Mouse (Mus musculus): ENCODE measurements around the gene Sertad1.

Sertad1 gene

GRCm38 (mm10) chr7:27486770-27487697 lies at the start of gene Sertad1:
Gene Sertad1 (plus strand): TSS chr7:27486910.
- peak; percentile 100 for DNase-seq

- peak; percentile 53 for DNase-seq
Measured at GRCm38 (mm10) chr7:27437544-27437943, 49.2 kb upstream of the Sertad1 start.

- no peak for DNase-seq
Measured at GRCm38 (mm10) chr7:27440014-27440413, 46.7 kb upstream of the Sertad1 start.

GRCm38 (mm10) chr7:27446051-27446450 lies 40.7 kb upstream of the Sertad1 start:
- no peak for DNase-seq

- DNase-seq: no peak
Measured at GRCm38 (mm10) chr7:27446521-27447418, 39.9 kb upstream of the Sertad1 start.

- peak; percentile 96 for DNase-seq
Measured at GRCm38 (mm10) chr7:27447419-27448286, 39.1 kb upstream of the Sertad1 start, which contains the start of the genes Sptbn4 and Blvrb. Gene Sptbn4 (minus strand): TSS chr7:27447686. Gene Blvrb (plus strand): TSS chr7:27447978.

- DNase-seq: no peak
Measured at GRCm38 (mm10) chr7:27448421-27449206, 38.1 kb upstream of the Sertad1 start.

- peak; percentile 53 for DNase-seq
Measured at GRCm38 (mm10) chr7:27449256-27449862, 37.4 kb upstream of the Sertad1 start.

- DNase-seq: no peak
Measured at GRCm38 (mm10) chr7:27451359-27451758, 35.4 kb upstream of the Sertad1 start.

- no peak for DNase-seq
Measured at GRCm38 (mm10) chr7:27452206-27452770, 34.4 kb upstream of the Sertad1 start.

- DNase-seq: no peak
Measured at GRCm38 (mm10) chr7:27454461-27455121, 32.1 kb upstream of the Sertad1 start.

- DNase-seq: no peak
Measured at GRCm38 (mm10) chr7:27455273-27455672, 31.4 kb upstream of the Sertad1 start.

- DNase-seq: no peak
Measured at GRCm38 (mm10) chr7:27458614-27459013, 28.1 kb upstream of the Sertad1 start.

GRCm38 (mm10) chr7:27459640-27460039 lies 27.1 kb upstream of the Sertad1 start:
- DNase-seq: no peak

- DNase-seq: no peak
Measured at GRCm38 (mm10) chr7:27460477-27460876, 26.2 kb upstream of the Sertad1 start.

- no peak for DNase-seq
Measured at GRCm38 (mm10) chr7:27467648-27468047, 19.1 kb upstream of the Sertad1 start.

GRCm38 (mm10) chr7:27471390-27472120 lies 15.2 kb upstream of the Sertad1 start:
- DNase-seq: no peak

- peak; percentile 44 for DNase-seq
Measured at GRCm38 (mm10) chr7:27472596-27472995, 14.1 kb upstream of the Sertad1 start.

GRCm38 (mm10) chr7:27473156-27473834 lies 13.4 kb upstream of the Sertad1 start, which contains the start of gene Sertad3:
Gene Sertad3 (plus strand): TSS chr7:27473768.
- peak; percentile 97 for DNase-seq

Data from thymus, postnatal 25 days (tissue).